Mouse (Mus musculus) embryo, embryonic 11 days (tissue): ENCODE measurements around the gene Zbtb8os.
"Not testable (repeated sequence)": the region's sequence is repeated elsewhere in the genome, so short reads cannot be mapped to it uniquely, and the experiment has no call there.

Source experiments
- DNase-seq: peaks from one replicate; pipeline ENCODE4 v3.0.0-alpha.2; 2015

The Zbtb8os gene

DNA sequence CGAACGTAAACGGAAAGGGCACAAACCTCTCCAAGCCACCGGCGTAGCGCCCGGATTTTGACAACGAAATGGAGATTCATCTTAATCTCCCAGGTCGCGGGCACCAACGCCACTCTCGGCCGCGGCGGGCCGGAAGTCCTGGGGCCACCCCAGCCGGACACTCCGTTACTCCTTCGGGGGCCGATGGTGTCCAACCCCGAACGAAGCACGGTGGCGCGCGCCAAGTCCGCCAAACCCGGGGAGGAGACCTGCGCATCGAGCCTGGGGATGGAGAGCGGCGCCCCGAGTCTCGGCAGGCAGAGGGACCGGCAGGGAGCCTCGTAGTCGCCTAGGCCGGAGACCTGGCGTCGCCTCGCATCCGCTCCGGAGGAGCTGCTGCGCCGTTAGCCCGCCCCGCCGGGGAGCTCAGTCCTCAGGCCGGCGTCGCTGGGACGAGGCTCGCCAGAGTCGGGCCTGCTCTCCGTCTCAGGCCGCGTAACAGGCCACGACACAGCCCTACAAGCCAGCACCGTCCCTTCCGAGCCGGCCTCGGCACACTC lies 749 bp upstream of the Zbtb8os start:
- DNase-seq, result peak; percentile 78

DNA sequence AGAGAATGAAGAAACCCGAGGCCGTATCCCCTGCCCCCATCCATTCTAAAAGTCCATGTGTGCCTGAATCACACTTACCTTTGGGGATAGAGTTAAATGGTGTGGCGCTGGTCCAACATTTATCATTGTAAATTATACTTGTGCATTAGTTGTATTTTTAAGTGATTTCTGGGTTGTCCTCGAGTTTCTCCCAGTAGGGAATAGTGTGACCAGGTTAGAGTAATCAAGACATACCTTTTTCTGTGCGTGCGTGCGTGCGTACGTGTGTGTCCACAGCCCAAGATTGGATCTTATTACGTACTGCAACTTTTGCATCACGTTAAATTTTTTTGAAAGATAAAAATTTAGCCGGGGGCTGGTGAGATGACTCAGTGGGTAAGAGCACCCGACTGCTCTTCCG lies 796 bp downstream of the Zbtb8os start:
- DNase-seq, result peak; percentile 10

DNA sequence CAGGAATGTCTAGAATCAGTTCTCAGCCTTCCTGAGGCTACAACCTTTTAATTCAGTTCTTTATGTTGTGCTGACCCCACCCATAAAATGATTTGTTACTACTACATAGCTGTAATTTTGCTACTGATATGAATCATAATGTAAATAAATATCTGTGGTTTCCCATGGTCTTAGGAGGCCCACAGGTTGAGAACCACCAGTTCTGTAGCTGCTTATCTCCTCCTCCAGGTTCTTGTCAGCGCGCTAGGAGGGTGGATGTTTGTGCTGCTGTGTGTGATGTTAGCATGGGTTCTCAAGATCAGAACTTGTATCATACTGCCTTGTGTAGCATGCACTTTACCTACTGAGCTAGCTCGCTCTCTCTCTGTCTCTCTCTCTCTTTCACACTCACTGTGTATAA lies 4.2 kb downstream of the Zbtb8os start:
- DNase-seq, result no peak

DNA sequence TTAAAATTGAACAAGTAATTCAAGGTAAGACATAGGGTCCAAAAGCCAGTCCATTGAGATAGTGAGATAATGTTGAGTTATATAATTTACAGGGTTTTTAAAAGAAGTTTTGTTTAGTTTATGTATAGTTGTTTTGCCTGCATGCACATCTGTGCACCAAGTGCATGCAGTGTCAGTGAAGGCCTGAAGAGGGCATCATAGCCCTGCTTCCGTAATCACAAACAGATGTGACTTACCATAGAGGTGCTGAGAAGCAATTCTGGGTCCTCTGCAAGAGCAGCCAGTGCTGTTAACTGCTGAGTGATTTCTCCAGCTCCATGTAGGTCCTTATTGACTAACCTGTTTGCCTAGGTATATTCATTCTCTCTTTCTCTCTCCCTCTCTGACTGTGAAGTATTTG lies 6.4 kb downstream of the Zbtb8os start:
- DNase-seq, result peak; percentile 10

DNA sequence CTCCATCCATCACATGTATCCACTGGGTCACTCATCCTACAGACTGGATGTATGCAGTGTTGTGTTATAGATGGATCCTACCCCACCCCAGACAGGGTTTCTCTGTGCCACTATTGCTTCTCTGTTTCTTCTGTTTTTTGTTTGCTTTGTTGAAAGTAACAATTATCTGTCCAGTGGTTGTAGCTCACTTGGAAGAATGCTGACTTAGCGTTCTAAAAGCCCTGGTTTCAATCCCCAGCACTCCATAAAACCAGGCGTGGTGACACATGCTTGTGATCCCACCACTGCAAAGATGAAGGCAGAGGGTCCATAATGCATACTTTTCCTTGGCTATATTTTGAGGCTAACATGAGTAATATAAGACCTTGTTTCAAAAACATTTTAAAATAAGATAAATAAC lies 7.2 kb downstream of the Zbtb8os start:
- no peak for DNase-seq

DNA sequence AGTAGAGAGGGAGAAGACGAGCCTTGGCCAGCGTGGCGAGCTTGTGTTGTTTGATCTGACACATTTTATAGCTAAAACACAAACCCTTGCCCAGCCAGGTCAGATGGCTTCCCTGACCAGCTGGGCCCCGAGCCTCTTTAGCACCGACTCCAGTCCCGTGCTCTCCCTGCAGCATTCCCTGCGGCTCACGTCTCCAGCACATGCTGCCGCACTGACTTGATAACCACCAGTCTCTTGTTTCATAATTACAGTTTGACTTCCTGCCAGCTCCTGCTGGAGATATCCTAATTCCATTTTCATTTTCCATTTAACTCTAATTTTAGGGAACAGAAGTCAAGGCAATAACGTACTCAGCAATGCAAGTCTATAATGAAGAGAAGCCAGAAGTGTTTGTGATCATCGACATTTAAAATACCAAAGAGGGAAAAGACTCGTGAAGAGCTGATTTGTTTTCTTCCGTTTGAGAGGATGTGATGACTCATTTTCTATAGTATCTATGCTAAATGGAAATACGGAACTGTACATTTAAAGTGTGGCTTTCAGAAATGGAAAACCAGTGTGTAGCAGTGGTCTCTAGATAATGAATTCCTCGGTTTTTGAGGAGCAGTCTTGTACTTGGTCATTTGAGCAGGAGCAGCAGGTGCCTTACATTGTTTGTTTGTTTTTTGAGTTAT lies 11.1 kb downstream of the Zbtb8os start:
- no peak for DNase-seq

DNA sequence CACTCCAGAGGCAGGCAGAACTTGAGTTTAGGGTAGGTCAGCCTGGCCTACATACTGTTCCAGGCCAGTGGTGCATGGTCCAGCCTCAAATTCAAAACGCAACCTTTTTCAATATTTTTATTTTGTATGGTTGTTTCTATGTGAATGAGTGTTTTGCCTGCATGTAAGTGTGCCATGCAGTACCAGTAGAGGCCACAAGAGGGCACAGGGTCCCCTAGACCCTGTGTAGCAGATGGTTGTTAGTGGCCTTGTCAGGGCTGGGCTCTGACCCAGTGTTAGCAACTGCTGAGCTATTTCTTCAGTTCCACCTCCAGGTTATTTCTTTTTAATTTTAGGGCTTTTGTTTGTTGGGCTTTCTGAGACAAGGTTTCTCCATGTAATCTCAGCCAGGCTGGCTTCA lies 15.1 kb downstream of the Zbtb8os start:
- peak; percentile 89 for DNase-seq

DNA sequence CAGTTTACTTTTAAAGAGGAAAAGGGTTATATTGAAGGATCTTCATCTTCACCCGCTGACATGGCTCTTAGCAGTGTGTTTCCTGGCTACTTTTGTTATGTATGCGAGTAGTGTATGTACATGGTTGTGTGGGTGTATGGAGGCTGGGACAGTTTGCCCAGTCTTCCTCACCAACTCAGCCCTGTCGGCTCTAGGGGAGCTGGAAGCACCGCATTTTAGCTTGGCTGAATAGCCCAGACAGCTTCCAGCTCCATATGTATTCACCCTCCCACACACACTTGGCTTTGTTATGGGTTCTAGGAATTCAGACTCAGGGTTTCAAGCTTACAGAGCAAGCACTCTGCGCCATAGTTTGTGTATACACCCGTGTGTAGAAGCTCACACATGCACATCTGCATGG lies 15.6 kb downstream of the Zbtb8os start:
- DNase-seq, result no peak

DNA sequence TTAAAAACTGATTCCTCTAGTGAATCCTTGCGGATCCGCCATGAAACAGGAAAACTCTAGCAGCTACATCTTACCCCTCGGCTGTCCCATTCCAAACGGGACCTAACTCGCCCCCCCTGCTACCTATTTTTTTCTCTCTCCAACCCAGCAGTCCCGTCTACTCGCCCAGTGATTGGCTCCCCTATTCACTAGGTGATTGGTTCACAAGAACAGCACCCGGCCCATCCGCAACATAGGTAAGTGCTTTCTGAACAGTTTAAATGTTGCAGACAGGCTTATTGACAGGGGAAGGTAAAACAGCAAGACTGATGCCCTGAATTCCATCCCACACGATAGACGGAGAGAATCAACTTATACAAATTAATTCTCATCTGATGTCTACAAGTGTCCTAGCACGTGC lies 17.7 kb downstream of the Zbtb8os start:
- DNase-seq, result no peak

DNA sequence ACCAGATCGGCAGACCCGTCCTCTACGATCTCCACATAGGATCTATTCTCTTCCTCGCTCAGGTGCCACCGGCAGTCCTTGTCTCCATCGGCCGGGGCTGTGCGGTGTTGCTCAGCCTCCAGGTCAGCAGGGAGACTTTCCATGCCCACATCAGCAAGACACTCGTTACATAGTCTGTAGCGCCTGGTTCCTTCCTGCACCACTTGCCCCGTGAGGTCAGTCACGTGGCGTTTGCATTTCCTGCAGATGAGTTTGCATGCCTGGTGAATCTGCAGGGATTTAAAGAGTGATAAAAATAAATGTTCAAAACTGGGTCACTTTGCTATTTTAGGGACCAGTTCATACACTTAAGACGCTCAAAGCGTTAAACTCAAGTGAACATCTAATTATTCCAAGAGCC lies 18.7 kb downstream of the Zbtb8os start:
- no peak for DNase-seq

DNA sequence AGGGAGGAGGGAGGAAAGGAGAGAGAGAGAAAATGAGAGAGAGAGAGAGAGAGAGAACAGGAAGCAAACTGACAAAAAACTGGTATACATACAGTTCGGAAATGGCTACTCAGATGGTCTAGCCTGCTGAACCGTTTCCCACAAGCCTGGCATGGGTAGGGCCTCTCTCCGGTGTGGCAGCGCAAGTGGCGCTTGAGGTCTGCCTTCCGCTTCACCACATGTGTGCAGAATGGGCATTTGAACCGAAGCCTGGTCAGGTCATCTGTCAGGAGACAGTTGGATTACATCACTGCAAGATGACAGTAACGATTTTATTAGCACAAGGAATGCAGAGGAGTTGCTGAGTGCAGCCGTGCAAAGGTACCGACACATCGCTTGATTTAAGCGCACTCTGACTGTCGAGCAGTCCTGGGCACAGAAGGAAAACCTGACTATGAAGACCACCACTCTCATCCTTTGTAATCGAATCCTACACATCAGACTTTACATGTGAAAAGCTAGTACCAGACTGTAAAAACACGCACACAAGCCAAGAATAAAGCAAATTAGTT lies 22.2 kb downstream of the Zbtb8os start:
- DNase-seq, result no peak

DNA sequence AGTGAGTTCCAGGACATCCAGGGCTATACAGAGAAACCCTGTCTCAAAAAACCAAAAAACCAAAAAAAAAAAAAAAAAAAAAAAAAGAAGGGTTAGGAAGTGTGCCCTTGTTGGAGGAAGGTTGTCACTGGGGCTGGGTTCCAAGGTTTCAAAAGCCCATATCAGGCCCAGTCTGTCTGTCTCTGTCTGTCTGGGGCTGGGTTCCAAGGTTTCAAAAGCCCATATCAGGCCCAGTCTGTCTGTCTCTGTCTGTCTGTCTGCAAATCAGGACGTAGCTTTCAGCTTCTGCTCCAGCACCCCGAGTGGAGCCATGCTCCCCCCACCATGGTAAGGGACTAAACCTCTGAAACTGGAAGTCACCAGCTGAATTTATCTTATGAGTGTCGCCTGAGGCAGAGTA lies 26.7 kb downstream of the Zbtb8os start:
- DNase-seq, result not testable (repeated sequence)

DNA sequence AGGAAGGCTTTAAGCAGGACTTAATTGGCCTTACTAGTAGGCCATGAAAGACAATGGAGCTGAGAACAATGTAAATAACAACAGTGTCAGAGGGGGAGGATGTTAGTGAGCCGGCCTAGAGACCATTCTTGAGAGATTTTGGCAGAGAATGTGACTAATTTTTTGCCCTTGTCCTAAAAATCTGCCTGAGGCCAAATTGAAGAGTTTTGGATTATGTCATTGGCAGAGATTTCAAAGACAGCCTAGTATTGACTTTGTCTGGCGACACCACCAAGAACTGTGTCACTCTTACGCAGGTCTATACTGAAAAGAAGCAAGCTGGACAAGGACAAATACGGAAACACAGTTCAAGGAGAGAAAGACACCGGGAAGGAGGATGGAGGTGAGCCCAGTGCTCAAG lies 27.3 kb downstream of the Zbtb8os start:
- DNase-seq, result no peak

DNA sequence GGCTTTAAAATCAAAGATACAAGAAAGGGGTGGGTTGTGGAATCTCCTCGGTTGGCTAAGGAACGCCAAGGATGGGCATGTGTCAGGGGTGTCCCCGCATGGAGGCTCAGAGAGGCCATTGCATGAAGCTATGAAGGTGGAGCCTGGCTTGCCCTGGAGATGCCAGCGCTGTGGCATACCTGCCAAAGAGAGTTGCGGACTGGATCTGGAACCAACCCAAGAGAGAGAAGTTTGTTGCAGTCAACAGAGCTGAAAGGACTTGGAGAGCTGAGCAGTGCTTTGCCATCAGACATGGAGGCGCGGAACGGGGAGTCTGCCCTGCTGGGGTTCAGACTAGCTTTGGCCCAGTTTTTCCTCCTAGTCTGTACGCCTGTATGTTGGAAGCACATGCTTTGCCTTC lies 28.0 kb downstream of the Zbtb8os start:
- DNase-seq, result no peak

DNA sequence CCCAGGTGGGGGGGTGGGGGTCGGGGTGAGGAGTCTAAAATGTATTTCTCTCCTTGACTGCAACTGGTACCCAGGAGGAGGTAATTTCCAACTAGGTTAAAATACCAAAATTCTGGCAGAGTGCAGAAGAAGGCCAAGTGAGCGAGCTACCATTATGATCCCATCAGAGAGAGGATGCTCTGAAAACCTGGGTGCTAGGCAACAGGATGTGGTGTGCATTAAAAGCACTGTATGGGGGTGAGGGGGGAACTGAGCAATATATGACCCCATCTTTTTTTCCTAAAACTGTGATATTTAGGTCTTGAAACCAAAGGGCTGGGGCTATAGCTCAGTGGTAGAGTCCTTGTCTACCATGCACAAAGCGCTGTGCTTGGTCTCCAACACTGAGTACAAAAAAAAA lies 28.9 kb downstream of the Zbtb8os start:
- no peak for DNase-seq

DNA sequence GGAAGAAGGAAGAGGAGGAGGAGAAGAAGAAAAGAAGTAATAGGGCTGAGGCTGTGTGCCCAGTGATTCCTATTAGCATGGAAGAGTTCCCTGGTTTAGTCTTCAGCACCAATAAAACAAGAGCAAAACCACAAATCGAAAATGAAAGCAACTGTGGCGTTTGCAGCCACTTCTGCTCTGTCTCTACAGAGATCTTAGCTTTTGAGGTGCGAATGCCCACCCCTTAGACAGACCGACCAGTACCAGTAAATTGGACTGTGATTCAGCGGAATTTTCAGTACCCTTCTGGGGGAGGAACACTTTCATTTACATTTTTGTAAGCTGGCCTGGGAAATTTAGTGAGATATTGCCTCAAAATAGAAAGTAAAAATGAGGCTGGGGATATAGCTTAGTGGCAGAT lies 29.7 kb downstream of the Zbtb8os start:
- no peak for DNase-seq

DNA sequence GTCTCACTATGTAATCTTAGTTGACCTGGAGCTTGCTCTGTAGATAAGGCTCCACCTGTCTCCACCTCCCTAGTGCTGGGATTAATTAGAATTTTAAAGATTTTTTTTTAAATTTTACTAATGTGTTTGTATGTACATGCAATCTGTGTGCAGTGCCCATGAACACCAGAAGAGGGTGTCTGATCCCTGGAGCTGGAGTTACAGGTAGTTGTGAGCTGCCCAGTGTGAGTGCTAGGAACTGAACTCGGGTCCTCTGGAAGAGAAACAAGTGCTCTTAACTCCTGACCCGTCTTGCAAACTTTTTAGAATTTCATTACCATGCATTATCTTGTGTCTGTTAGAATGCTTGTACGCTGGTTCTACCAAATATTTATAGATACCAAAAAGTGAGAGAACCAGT lies 35.9 kb downstream of the Zbtb8os start:
- DNase-seq, result no peak

DNA sequence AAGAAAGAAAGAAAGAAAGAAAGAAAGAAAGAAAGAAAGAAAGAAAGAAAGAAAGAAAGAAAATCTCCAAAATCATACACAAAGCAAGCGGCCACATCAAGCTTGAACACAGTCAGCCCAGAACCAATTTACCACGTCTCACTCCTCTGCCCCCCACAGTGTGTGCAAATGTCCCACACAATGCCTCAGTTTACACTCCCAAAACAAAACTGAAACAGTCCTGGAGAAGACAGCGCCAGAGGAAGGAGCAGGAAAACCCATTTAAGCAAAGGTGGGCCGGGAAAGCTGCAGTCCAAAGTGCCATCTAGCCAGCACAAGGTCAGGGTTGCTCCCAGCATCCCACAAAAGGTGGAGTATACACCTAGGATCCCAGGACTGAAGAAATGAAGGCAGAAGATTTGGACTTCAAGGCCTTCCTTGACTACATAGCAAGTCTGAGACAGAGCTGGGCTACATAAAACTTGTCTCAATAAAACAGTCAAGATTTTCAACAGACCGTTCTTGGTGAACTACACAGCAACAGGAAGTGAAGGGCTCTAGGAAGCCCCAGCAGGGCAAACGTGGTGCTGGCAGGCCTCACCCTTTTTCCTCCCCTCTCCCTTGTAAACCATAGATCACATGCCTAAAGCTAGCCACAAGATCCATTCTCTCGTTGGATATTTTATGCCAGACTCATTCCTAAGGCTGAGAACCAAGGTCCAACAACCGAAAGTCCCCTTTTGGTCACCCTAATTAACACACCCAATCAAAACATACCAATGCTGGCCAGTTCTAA lies 37.9 kb downstream of the Zbtb8os start:
- no peak for DNase-seq

DNA sequence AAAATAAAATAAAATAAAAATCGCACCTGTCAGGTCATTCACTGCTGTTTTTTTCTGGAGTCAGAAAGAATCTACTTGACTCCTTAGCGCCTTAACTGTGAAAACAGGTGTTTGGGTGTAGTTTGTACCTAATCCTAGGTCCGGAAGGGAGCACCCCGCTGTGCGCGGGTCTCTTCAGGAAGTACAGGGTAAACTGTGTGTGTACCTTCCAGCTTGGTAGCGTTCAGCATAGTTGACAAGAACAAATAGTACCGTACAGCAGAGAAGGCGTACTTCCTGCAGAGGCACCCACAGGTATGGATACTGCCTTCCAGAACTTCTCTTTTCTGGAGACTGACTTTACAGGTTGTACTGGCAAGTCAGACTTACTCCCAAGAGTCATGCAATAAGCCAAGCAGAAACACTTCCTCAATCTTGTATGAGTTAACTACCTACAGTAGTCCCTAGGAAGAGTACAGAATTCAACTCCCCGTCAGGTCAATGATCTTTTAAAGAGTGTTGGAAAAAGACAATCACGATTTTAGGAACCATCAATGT lies 38.8 kb downstream of the Zbtb8os start:
- no peak for DNase-seq

DNA sequence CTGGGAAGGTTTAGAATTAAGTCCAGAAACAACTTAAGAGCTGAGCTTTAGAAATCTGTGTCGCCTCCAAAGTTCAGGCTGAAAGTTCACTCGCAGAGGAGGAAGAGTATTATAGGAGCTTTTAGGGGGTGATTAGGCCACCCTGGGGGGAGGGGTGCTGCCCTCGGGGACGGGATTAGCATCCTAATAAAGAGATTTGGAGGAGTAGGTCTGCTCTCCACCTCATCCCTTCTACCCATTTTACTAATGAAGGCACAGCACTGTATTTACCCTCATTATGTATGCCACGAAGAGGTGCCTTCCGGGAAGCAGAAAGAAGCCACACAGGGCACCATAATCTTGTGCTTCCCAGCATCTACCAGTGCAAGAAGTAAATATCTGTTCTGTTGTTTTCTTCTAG lies 39.5 kb downstream of the Zbtb8os start:
- DNase-seq, result no peak

DNA sequence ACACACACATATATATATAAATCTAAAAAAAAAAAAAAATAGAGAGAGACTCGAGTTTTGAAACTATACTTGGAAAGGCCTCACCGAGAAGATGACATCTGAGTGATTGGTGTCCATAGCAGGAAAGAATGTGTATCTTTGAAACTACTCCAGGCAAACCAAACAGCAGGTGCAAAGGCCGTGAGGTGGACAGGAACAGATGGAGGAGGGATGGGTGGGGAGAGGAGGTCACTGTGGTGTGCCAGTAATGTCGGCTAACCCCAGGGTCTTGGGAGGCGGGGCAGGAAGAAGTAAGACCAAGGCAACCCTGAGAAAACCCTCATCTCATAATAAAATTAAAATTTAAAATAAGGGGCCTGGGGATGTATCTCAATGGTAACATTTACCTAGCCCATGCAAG lies 40.3 kb downstream of the Zbtb8os start:
- DNase-seq, result no peak

DNA sequence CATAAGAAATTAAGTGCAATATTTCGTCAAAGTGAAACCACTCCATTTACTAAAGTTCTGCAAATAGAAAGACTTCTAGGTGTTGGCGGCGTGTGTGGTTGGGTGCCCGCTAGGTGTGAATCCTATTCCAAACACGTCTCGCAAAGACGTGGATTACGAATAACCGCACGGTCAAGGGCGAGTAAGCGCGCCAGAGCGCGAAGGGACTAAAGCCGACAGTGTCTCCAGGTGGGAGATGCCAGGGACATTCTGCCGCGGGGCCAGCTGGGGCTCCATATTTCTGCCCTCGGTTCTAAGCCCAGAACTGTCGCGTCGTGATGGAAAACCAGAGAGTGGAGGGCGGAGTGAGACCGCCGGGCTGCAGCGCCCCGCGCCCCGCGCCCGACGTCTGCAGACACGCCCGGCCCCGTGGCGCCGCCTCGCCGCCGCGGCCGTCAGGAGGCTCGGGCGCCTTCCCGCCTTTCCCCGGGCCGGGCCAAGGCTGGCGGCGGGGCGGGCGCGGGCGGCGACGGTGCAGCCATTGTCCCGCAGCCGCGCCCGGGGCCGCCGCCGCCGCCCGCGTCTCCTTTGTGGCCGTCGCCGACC lies 41.6 kb downstream of the Zbtb8os start:
- DNase-seq, result peak; percentile 67

DNA sequence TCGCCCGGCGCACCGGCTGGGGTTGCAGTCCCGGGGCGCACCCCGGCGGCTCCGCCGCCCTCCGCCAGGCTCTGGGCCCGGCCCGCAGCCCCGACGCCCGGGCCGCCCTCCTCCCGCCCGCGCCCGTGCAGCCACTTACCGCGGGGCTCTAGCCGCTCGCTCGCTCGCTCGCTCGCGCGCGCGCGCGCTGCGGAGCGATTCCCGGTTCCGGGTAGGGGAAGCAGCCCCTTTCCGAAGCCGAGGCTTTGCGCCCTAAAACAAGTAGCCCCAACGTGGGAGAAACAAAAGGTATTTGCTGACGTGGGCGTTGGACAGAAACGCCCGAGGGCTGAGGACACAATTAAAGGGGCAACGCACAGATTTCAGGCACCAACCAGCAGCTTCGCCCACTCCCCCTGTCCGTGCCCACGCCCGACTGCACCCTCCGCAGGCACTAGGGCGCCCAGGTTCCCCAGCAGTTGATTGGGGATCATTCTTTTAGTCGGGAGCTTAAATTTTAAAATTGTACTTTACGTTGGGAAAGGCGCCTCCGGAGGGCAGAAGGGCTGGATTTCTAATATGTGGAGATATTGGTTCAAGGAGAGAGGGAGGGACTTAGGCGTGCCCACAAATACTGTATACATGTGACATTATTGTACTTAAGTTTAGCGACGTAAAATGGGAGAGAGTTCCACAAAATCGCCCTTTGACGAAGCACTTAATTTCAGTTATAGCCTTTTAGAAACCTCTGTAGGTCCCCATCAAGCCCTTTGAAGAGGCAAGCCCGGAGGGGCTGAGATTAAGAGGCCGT lies 42.3 kb downstream of the Zbtb8os start, which contains the start of gene Zbtb8a:
TSS of gene Zbtb8a (minus strand) at position 516 of the 790 bp plus-strand sequence.
- peak; percentile 85 for DNase-seq
